Mouse (Mus musculus): ENCODE data around the gene Rgs7bp.

DNA sequence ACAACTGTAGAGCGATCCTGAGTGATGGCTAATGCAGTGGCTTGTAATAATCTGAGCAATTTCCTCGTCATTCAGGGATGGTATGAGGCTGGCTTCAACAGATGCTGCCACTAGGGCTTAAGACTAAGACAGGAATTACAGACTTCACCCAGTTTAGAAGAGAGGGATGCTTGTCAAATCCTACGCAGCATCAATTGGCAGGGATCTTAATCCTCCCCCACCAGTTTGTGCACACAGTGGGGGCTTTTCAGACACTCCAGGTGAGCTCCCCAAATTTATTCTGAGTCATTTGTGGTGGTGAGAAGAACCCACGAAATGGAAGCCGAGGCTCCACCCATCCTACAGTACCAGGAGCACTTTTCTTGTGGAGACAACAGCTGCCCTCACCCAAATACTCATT, 16.4 kb downstream of the Rgs7bp start:
- TF ChIP-seq POLR2A (IDR thresholded peaks at IDR 0.05; ENCODE audit: control insufficient read depth, low read depth, low read length): no peak
- no peak for TF ChIP-seq CTCF (IDR thresholded peaks at IDR 0.05; ENCODE audit: control insufficient read depth, insufficient read depth, insufficient replicate concordance, low read depth, low read length)

Measured in testis, adult 2 months (tissue).